Mouse (Mus musculus) adrenal gland, adult 18-20 months (tissue): ENCODE data around the gene Rdh19. TPM values are rescaled to one million over a fixed set of nuclear protein-coding genes. Genes with fewer than 3 reads are reported as not detected.
"Not testable (repeated sequence)": the region's sequence is repeated elsewhere in the genome, so short reads cannot be mapped to it uniquely, and the experiment has no call there.

Experiments
- DNase-seq, 2 experiments: peaks; one replicate each; pipeline ENCODE4 v3.0.0; 2021 to 2022; ENCODE audit warnings: low spot score in 2 of 2
- long read RNA-seq, 2 experiments: library from polyadenylated mRNA; stranded (forward); transcript quantifications; one replicate each; pipeline ENCODE4 v2.0.0; 2021
- total RNA-seq, 2 experiments: library from RNA; stranded (reverse); gene quantifications; 1 replicate in 1 of 2; 2 replicates in 1 of 2; pipeline ENCODE4 v1.2.3; 2021

The Rdh19 gene
- total RNA-seq, result not detected
- long read RNA-seq, experiment 1, result 0 reads
- long read RNA-seq, experiment 2, result 0 reads

DNA sequence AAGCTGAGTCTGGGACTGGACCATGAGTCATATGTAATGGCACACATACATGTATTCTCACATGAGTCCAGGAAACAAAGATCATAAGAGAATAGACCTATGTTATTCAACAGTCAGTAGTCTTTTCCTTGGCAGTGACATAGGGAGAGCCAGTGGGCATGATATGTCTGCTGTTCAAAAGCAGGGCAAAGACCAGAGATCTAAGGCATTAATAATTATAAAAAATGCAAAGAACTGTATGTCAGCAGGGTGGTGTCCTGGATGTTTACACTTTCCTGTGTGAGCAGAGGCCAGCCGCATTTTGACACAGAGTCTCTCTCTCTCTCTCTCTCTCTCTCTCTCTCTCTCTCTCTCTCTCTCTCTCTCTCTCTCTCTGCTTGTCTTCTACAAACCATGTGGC is at the start of gene Rdh19:
Gene Rdh19 (plus strand): TSS at position 301 of the 400 bp plus-strand sequence.
- DNase-seq, result no peak

- DNase-seq, result no peak
These were observed 48.8 kb upstream of the Rdh19 start, which contains the start of gene Rdh16 for GRCm38 (mm10) chr10:127800891-127801290. Rdh16 (plus strand) TSS chr10:127801152.

GRCm38 (mm10) chr10:127801612-127802011 is 48.1 kb upstream of the Rdh19 start:
- DNase-seq, result no peak

GRCm38 (mm10) chr10:127802236-127802635 is 47.5 kb upstream of the Rdh19 start:
- no peak for DNase-seq

DNA sequence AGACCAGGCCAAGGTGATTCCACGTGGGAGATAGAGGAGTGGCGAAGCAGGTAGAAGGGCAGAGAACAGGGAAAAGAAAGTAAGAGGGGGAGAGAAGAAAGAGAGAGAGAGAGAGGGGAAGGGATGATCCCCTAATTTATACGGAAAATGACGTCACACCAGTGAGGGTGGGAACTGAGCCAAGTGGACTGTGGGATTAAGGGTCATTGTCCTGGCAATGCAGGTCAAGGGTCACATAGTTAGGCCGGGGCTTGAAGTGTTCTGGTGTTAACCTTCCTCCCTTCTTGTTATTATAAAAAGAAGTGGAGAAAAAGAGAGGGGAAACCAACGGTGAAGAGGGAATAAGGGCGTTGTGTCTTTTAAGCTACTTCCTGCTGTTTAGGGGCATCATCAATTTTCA is 45.3 kb upstream of the Rdh19 start:
- no peak for DNase-seq

DNA sequence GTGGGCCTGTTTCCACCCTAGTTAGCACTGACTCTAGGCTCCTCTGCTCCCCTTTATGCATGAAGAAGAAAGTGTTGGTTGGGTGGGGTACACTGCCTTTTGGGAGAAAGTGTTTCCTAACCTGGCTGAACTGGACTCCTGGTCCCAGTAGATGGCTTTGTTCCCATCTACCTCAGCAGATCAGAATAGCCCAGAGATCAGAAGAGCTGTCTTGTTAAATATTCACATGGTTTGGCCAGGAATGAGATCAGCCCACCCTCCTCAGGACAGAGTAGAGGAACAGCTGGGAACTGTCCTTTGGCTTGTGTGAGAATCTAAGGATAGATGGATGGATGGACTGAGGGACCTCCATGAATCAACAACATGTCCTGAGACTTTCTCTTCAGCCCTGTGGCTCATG is 33.8 kb upstream of the Rdh19 start:
- DNase-seq, result no peak

DNA sequence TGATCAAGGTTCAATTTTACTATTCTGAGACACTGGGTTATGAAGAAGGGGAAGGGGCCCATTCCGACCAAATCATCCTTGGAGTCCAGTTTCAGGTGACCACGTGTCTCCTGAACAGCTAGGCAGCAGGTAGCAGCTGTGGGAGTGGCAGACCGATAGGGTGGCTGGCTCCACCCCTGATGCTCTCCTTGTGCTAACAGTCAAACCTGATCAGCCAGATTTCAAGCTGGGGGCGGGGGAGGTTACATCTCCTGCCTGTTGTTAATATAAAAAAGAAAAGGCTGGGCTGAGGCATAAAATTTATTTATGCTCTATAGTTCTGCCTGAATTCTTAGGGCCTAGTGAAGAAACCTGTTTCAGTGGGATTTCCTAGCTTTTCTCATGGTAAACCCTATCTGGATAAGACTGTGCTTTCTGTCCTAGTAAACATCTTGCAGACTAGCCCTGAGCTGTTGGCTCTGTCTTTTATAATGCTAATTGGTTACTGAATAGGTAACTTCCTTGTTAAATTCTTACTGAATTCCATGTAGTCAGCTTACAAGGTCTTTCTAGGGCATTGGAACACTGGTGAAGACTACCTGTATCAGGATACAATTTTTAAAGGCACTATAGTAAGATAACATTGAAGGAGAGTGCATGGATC is 32.3 kb upstream of the Rdh19 start:
- DNase-seq, result not testable (repeated sequence)

DNA sequence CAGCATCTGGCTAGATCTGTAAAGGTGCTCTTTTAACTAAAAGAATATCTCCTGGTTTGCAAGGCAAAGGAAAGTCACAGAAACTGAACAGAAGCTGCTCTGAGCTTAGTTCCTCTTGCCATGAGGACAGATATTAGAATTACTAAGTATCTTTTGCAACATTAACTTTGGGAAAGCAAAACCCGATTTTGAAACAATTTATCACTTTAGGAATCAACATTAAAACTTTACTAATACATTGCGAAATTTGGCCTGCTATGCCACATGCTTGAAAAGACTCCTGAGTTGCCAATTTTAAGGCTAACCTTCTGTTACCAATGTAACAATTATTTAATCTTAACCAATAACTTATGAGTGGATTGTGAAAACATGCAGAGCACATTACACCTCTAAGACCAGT is 27.9 kb upstream of the Rdh19 start:
- not testable (repeated sequence) for DNase-seq

DNA sequence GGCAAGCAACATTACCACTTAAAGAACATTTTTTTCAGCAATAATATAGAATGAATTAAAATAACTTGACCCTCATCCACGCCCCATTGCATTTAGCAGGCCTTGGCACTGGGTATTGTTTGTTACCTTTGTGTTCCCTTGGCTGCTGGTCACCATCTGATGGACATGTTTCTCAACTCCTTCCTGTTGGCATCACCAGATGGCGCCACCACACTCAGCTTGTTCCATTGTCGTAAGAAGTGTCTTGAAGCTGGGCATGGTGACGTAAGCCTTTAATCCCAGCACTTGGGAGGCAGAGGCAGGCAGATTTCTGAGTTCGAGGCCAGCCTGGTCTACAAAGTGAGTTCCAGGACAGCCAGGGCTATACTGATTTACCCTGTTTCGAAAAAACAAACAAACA is 24.3 kb upstream of the Rdh19 start:
- peak in 1 of 2 experiments; percentile 5 for DNase-seq

DNA sequence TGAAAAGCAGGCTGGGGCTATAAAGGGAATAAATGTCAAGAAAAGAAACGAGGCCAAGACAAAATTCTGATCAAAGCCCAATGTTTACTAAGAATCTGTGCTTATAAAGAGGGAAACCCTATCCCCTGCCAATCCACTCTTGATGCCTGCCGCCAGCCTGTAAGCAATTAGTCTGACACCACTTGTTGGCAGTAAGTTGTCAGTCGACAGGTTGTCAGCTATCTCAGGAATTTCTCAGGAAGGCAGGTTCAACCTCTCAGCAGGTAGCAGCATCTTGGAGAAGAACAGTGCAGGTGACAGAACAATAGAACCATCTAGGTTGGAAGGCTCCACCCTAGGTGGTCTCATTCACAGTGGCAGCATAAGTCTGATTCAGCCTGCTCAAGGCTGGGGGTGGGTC is 20.6 kb upstream of the Rdh19 start:
- no peak for DNase-seq

- not testable (repeated sequence) for DNase-seq
These were observed 15.5 kb upstream of the Rdh19 start for GRCm38 (mm10) chr10:127834186-127834585.

DNA sequence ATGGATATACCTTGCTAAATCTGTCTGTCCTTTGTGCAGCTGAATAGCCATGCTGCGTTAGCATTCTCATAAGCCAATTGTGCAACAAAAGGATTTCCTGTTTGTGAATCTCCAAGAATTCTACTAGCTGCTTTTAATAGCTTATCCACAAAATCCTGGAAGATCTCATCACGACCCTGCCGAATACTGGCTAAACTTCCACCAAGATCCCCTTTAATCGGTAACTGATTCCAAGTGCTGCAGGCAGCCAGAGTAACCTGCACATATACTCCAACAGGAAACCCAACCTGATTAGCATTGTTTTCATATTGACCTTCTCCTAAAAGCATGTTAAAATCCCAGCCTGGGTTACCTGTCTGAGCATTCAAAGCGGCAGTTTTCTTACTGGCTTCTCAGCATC is 14.4 kb upstream of the Rdh19 start:
- no peak for DNase-seq

- DNase-seq, result peak; percentile 15 to 31
These were observed 11.9 kb upstream of the Rdh19 start for GRCm38 (mm10) chr10:127837793-127838192.

DNA sequence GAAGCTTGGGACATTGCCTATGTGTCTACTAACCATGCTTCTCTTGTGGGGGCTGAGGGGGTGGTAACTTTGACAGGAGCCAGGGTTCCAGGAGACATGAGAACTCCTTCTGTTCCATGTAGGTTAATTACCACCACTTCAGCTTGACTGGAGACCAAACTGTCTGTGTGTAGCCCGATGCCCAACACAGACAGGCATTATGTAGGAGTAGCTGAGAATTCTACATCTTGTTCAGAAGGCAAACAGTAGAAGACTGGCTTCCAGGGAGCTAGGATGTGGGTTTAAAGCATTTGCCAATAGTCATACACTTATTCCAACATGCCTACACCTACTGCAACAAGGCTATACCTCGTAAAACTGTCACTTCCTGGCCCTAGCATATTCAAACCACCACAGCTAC is 11.2 kb upstream of the Rdh19 start:
- no peak for DNase-seq

GRCm38 (mm10) chr10:127840776-127841175 is 9.0 kb upstream of the Rdh19 start:
- no peak for DNase-seq

DNA sequence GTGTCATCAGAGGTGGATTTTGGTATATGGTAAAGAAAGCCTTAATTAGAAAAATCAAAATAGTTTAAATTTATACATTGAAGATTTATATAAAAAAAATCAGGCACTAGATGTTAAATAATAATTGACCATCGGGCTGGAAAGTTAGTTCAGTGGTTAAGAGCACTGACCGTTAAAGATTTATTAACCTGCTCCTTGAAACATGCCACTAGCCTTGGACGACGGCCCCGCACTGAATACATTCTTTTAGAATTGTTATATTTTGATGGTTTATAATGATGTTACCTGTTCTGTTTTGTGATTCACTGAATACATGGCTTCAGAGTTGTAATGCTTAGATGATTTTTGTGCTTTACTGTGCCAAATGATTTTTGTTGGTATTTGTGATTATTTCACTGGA is 3.8 kb upstream of the Rdh19 start:
- not testable (repeated sequence) for DNase-seq

DNA sequence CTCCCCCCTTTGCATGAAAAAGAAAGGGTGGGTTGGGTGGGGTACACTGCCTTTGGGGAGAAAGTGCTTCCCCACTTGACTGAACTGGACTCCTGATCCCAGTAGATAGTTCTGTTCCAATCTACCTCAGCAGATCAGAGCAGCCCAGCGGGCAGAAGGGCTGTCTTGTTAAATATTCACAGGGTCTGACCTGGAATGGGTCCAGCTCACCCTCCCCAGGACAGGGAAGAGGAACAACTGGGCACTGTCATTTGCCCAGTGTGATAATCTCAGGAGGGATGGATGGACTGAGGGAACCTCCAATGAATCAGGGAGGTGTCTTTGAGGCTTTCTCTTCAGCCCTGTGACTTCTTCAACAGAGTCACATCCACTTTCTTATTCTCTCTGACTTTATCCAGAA is 1.6 kb upstream of the Rdh19 start:
- no peak for DNase-seq

- no peak for DNase-seq
These were observed 6.6 kb downstream of the Rdh19 start for GRCm38 (mm10) chr10:127856376-127856775.

GRCm38 (mm10) chr10:127864931-127865330 is 15.2 kb downstream of the Rdh19 start:
- DNase-seq, result no peak

- DNase-seq, result no peak
These were observed 16.5 kb downstream of the Rdh19 start, which contains the start of gene Rdh16f2 for GRCm38 (mm10) chr10:127866232-127866631. Rdh16f2 (plus strand) TSS chr10:127866474.

- peak in 1 of 2 experiments; percentile 15 for DNase-seq
These were observed 22.8 kb downstream of the Rdh19 start for GRCm38 (mm10) chr10:127872484-127872883.

- DNase-seq, result no peak
These were observed 28.0 kb downstream of the Rdh19 start for GRCm38 (mm10) chr10:127877681-127878080.
